24 mouse cellular contexts compared by ENCODE assay signal in the genomic region with DNA sequence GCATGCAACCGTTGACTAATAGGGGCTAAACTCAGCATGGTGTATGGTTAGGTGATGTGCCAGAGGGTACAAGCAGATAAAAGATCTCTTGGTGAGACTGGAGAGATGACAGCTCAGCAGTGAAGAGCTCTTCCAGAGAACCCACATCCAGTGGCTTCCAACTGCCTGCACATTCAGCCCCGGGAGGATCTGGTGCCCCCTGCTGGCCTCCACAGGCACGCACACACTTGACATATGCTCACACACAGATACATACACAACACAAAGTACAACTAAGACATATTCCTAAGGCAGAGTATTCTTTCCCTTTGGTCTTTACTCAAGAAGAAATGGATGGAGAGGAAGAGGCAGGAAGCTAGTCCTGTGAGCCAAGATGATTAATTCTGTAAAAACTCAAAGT. TPM values are rescaled to one million over a fixed set of nuclear protein-coding genes. Genes with fewer than 3 reads are reported as not detected.
DNase-seq lines count a peak whose midpoint lies in the region; ATAC-seq and TF ChIP-seq lines count a peak whose summit lies in the region.
"Had no signal": no experiment of that assay in that cellular context is flagged by ENCODE, and none has a peak within 500 bp of the region (broad histone marks: within the 10 kb centered on the region; RNA-seq: fewer than 3 reads in every experiment).

No protein-coding gene starts in this region.

- ATAC-seq in kidney, postnatal 0 days (replicated peaks; ENCODE audit: low FRiP score, low read depth) = no peak
- ATAC-seq in kidney, embryonic 16.5 days (ENCODE audit: low FRiP score, low TSS enrichment) = no peak
- no peak for ATAC-seq in lung, postnatal 0 days
- ATAC-seq: activated CD4-positive, CD25-positive, alpha-beta regulatory T cell, adult 4 months; forebrain, embryonic 16.5 days had no signal

- no peak overlapping the region for H3K4me2 ChIP-seq in kidney, postnatal 0 days (ENCODE audit: low read length)
- no peak overlapping the region for H3K4me2 ChIP-seq in kidney, embryonic 16.5 days (replicated peaks; ENCODE audit: low read depth, low read length)
- H3K4me2 ChIP-seq in lung, postnatal 0 days (replicated peaks; ENCODE audit: low read depth, low read length) = no peak overlapping the region
- H3K4me2 ChIP-seq: limb, embryonic 13.5 days; midbrain, embryonic 12.5 days; neural tube, embryonic 12.5 days had no signal

- H3K9me3 ChIP-seq in kidney, postnatal 0 days (replicated peaks; ENCODE audit: low read length) = 0 out of 2 replicates have a peak, but pooled peaks cover 3% of the 10 kb centered on the region
- 0 out of 2 replicates have a peak, but pooled peaks cover 3% of the 10 kb centered on the region for H3K9me3 ChIP-seq in kidney, embryonic 16.5 days (ENCODE audit: low read length)
- no peaks in the 10 kb centered on the region for H3K9me3 ChIP-seq in lung, postnatal 0 days (ENCODE audit: low read length)
- H3K9me3 ChIP-seq in MEL (replicated peaks; ENCODE audit: insufficient read depth, low read length) = no peaks in the 10 kb centered on the region
- H3K9me3 ChIP-seq: midbrain, embryonic 12.5 days; neural tube, embryonic 12.5 days had no signal

- no peak overlapping the region for H3K4me3 ChIP-seq in kidney, postnatal 0 days (replicated peaks; ENCODE audit: low read depth, low read length)
- H3K4me3 ChIP-seq in kidney, embryonic 16.5 days (ENCODE audit: low read length) = no peak overlapping the region
- no peak overlapping the region for H3K4me3 ChIP-seq in lung, postnatal 0 days (ENCODE audit: low read depth, low read length)
- no peak overlapping the region for H3K4me3 ChIP-seq in MEL (ENCODE audit: control insufficient read depth in 1 of 2, insufficient read depth in 1 of 2, low read depth in 2 of 2, low read length in 2 of 2)
- H3K4me3 ChIP-seq: heart, embryonic 10.5 days; limb, embryonic 13.5 days; midbrain, embryonic 12.5 days; neural tube, embryonic 12.5 days had no signal

- DNase-seq in kidney, postnatal 0 days (ENCODE audit: low spot score) = no peak
- DNase-seq in lung, postnatal 0 days (ENCODE audit: low spot score) = no peak
- no peak for DNase-seq in lung, postnatal 14 days
- DNase-seq in MEL (ENCODE audit: low read depth, low spot score) = peak; percentile 7
- no peak for DNase-seq in cerebellum, adult 9-11 months
- DNase-seq in spleen, postnatal 14 days (ENCODE audit: low spot score in 2 of 2) = no peak
- DNase-seq: adrenal gland, postnatal 10 days; cerebellum, postnatal 10 days; gastrocnemius, postnatal 36 days; kidney, adult 8-10 months; kidney, postnatal 36 days; lung, adult 2 months; right cerebral cortex, postnatal 4 days; thymus, adult 18-20 months had no signal

- TF ChIP-seq RAD21 in MEL (IDR thresholded peaks at IDR 0.05; ENCODE audit: low read depth, low read length) = no peak

- no peaks in the 10 kb centered on the region for H3K27me3 ChIP-seq in kidney, postnatal 0 days (ENCODE audit: insufficient read depth, low read length)
- no peaks in the 10 kb centered on the region for H3K27me3 ChIP-seq in kidney, embryonic 16.5 days (ENCODE audit: insufficient read depth, low read length)
- no peaks in the 10 kb centered on the region for H3K27me3 ChIP-seq in lung, postnatal 0 days (replicated peaks; ENCODE audit: insufficient read depth, low read length)
- H3K27me3 ChIP-seq in MEL (ENCODE audit: control insufficient read depth in 1 of 2, insufficient read depth in 2 of 2, low read length in 2 of 2) = peaks cover 0 to 1% of the 10 kb centered on the region in 2 experiments; a peak in 2 of 4 replicates
- H3K27me3 ChIP-seq: limb, embryonic 13.5 days; neural tube, embryonic 12.5 days had no signal

- no peaks in the 10 kb centered on the region for H3K36me3 ChIP-seq in kidney, postnatal 0 days (ENCODE audit: insufficient read depth, low read length)
- H3K36me3 ChIP-seq in kidney, embryonic 16.5 days (ENCODE audit: insufficient read depth, low read length) = no peaks in the 10 kb centered on the region
- no peaks in the 10 kb centered on the region for H3K36me3 ChIP-seq in lung, postnatal 0 days (ENCODE audit: insufficient read depth, low read length)
- no peaks in the 10 kb centered on the region for H3K36me3 ChIP-seq in MEL (ENCODE audit: control insufficient read depth in 1 of 2, insufficient read depth in 2 of 2, low read length in 2 of 2)
- H3K36me3 ChIP-seq: heart, embryonic 10.5 days; limb, embryonic 13.5 days; midbrain, embryonic 12.5 days; neural tube, embryonic 12.5 days had no signal

- no peak overlapping the region for H3K9ac ChIP-seq in kidney, postnatal 0 days (ENCODE audit: low read depth, low read length)
- H3K9ac ChIP-seq in kidney, embryonic 16.5 days (replicated peaks; ENCODE audit: low read length) = no peak overlapping the region
- H3K9ac ChIP-seq in lung, postnatal 0 days (replicated peaks; ENCODE audit: low read depth) = no peak overlapping the region
- H3K9ac ChIP-seq in MEL (ENCODE audit: control insufficient read depth, low read depth, low read length, poor library complexity, severe bottlenecking) = no peak overlapping the region
- H3K9ac ChIP-seq: limb, embryonic 13.5 days; midbrain, embryonic 12.5 days; neural tube, embryonic 12.5 days had no signal

- TF ChIP-seq POLR2A in MEL (IDR thresholded peaks at IDR 0.05; ENCODE audit: control insufficient read depth in 1 of 2, insufficient read depth in 1 of 2, low read depth in 1 of 2, low read length in 2 of 2, poor library complexity in 1 of 2) = no peak

- TF ChIP-seq EP300 in lung, postnatal 0 days (IDR thresholded peaks at IDR 0.05) = no peak
- no peak for TF ChIP-seq EP300 in MEL (IDR thresholded peaks at IDR 0.05; ENCODE audit: low read depth in 1 of 2, low read length in 2 of 2)

- H3K79me2 ChIP-seq in MEL (ENCODE audit: control insufficient read depth, insufficient read depth, low read length, poor library complexity) = no peaks in the 10 kb centered on the region

- 0 out of 2 replicates have a peak, but pooled peaks cover 4% of the 10 kb centered on the region for H3K4me1 ChIP-seq in kidney, postnatal 0 days (replicated peaks; ENCODE audit: insufficient read depth, low read length)
- peaks cover 5% of the 10 kb centered on the region for H3K4me1 ChIP-seq in kidney, embryonic 16.5 days (ENCODE audit: insufficient read depth, low read length)
- no peaks in the 10 kb centered on the region for H3K4me1 ChIP-seq in lung, postnatal 0 days (ENCODE audit: insufficient read depth, low read depth, low read length)
- H3K4me1 ChIP-seq in MEL (ENCODE audit: control insufficient read depth in 1 of 2, insufficient read depth in 2 of 2, low read length in 2 of 2) = no peaks in the 10 kb centered on the region
- H3K4me1 ChIP-seq: limb, embryonic 13.5 days; midbrain, embryonic 12.5 days; neural tube, embryonic 12.5 days had no signal

- WGBS in kidney, postnatal 0 days = 93% methylated on average over 3 of the region's 3 CpGs
- 92% methylated on average over 3 of the region's 3 CpGs for WGBS in kidney, embryonic 16.5 days
- 92% methylated on average over 3 of the region's 3 CpGs for WGBS in lung, postnatal 0 days

- no peak overlapping the region for H3K27ac ChIP-seq in kidney, postnatal 0 days
- H3K27ac ChIP-seq in kidney, embryonic 16.5 days (ENCODE audit: low read length) = no peak overlapping the region
- no peak overlapping the region for H3K27ac ChIP-seq in lung, postnatal 0 days (ENCODE audit: low read length)
- H3K27ac ChIP-seq in MEL (ENCODE audit: control insufficient read depth, low read depth, low read length) = no peak overlapping the region
- H3K27ac ChIP-seq: heart, embryonic 10.5 days; limb, embryonic 13.5 days; midbrain, embryonic 12.5 days; neural tube, embryonic 12.5 days had no signal

- TF ChIP-seq CTCF in kidney, postnatal 0 days (IDR thresholded peaks at IDR 0.05; ENCODE audit: low read depth) = 0 out of 2 replicates have a peak, but pooled peaks have one; percentile 21
- peak; percentile 16; the same call in 1 of the 2 replicates for TF ChIP-seq CTCF in lung, postnatal 0 days (IDR thresholded peaks at IDR 0.05)
- TF ChIP-seq CTCF in MEL (IDR thresholded peaks at IDR 0.05 in 2 of 3, conservative IDR thresholded peaks at IDR 0.05 in 1 of 3; ENCODE audit: control insufficient read depth in 1 of 3, insufficient read depth in 1 of 3, low read depth in 2 of 3, low read length in 3 of 3, poor library complexity in 1 of 3, severe bottlenecking in 1 of 3) = peak; percentile 30 to 53 (median 44); a peak in 5 of 6 replicates

TF ChIP-seq in MEL, 35 proteins besides CTCF, POLR2A, EP300 and RAD21:
- TF ChIP-seq POLR2AphosphoS2 (IDR thresholded peaks at IDR 0.05; ENCODE audit: low read length) (no peak), MYC (IDR thresholded peaks at IDR 0.05; ENCODE audit: low read depth, low read length) (no peak), USF1 (IDR thresholded peaks at IDR 0.05; ENCODE audit: low read depth, low read length) (no peak), CHD2 (IDR thresholded peaks at IDR 0.05; ENCODE audit: low read length) (no peak), NRF1 (IDR thresholded peaks at IDR 0.05; ENCODE audit: insufficient read depth, low read depth, low read length, poor library complexity, severe bottlenecking) (no peak)

RNA-seq across cellular contexts. Expression of gene Slc22a1, which starts 36.0 kb away (rescaled TPM):
- 57.4 and 70.3 TPM in 2 replicates for polyA plus RNA-seq in kidney, postnatal 0 days (2015; fragmentation: Nextera tagmentation; extraction: Ambion mirVana)
- 18.2 and 21.0 TPM in 2 replicates for polyA plus RNA-seq in kidney, embryonic 16.5 days (2015; fragmentation: Nextera tagmentation; extraction: Ambion mirVana)
- polyA plus RNA-seq in lung, postnatal 0 days (2015; fragmentation: Nextera tagmentation; extraction: Ambion mirVana) = 1.6 and 3.2 TPM in 2 replicates
- not detected in 2 replicates for total RNA-seq in MEL (2012; rRNA removed)
- polyA plus RNA-seq in MEL (2012; ENCODE audit: insufficient read depth in 1 of 2, insufficient read length in 2 of 2, low read depth in 1 of 2, low replicate concordance in 2 of 2, missing spikeins in 1 of 2) = not detected
- total RNA-seq: gastrocnemius, postnatal 36 days had no signal
- polyA plus RNA-seq: C2C12; forebrain, embryonic 16.5 days; hindbrain, embryonic 11.5 days; midbrain, embryonic 12.5 days; neural tube, embryonic 12.5 days had no signal

RNA-seq across cellular contexts. Expression of gene Slc22a2, which starts 55.7 kb away (rescaled TPM):
- 55.6 and 65.6 TPM in 2 replicates for polyA plus RNA-seq in kidney, postnatal 0 days (2015; fragmentation: Nextera tagmentation; extraction: Ambion mirVana)
- 21.4 and 25.4 TPM in 2 replicates for polyA plus RNA-seq in kidney, embryonic 16.5 days (2015; fragmentation: Nextera tagmentation; extraction: Ambion mirVana)
- 0.10 TPM in 1 of 2 replicates, not detected in the other for polyA plus RNA-seq in lung, postnatal 0 days (2015; fragmentation: Nextera tagmentation; extraction: Ambion mirVana)
- total RNA-seq in MEL (2012; rRNA removed) = not detected in 2 replicates
- not detected for polyA plus RNA-seq in MEL (2012; ENCODE audit: insufficient read depth in 1 of 2, insufficient read length in 2 of 2, low read depth in 1 of 2, low replicate concordance in 2 of 2, missing spikeins in 1 of 2)
- total RNA-seq: gastrocnemius, postnatal 36 days had no signal
- polyA plus RNA-seq: C2C12; heart, embryonic 10.5 days; heart, postnatal 0 days; hindbrain, embryonic 11.5 days; limb, embryonic 13.5 days had no signal

Comparison
In these comparisons a context has a peak if more than half of its experiments do, and no peak if none do; other contexts are left out.
1. RNA of gene Slc22a2, which starts 55.7 kb away (polyA plus RNA-seq): 55.6 to 65.6 TPM in kidney, postnatal 0 days and 21.4 to 25.4 TPM in kidney, embryonic 16.5 days; 0.10 TPM in lung, postnatal 0 days and not detected in MEL; every median in the first group is over 10 times any median in the second.
2. Peak in every context shown above with its lines, with median percentiles within 50 percentile points of each other: CTCF ChIP-seq.